Comparison of ENCODE assay signal across 17 mouse cellular contexts in the genomic region with DNA sequence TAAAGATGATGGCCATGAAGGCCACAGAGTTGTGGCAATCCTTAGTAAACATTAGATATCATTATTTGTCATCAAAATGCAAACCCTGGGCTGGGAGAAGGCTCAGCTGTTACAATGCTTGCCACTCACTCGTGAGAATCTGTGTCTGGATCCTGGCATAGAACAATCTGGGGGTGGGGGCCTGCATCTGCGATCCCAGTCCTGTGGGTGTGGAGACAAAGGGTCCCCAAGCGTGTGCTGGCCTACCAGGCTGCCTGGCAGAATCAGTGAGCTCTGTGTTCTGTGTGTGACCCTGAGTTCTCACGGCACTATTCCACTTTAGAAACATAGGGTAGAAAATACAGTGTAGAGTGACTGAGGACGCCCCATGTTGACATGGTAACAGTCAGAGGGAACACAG.
DNase-seq lines count a peak whose midpoint lies in the region; ATAC-seq and TF ChIP-seq lines count a peak whose summit lies in the region.
"Had no signal": no experiment of that assay in that cellular context is flagged by ENCODE, and none has a peak within 500 bp of the region (broad histone marks: within the 10 kb centered on the region; RNA-seq: fewer than 3 reads in every experiment).

No protein-coding gene starts in this region.

- no peak overlapping the region for H3K9ac ChIP-seq in forebrain, postnatal 0 days
- H3K9ac ChIP-seq in midbrain, embryonic 13.5 days (replicated peaks), result no peak overlapping the region
- H3K9ac ChIP-seq in midbrain, embryonic 14.5 days (replicated peaks; ENCODE audit: low read length), result no peak overlapping the region
- H3K9ac ChIP-seq: forebrain, embryonic 13.5 days; neural tube, embryonic 13.5 days had no signal

- H3K9me3 ChIP-seq in forebrain, embryonic 10.5 days, result no peaks in the 10 kb centered on the region
- no peaks in the 10 kb centered on the region for H3K9me3 ChIP-seq in forebrain, postnatal 0 days (ENCODE audit: low read length)
- H3K9me3 ChIP-seq in midbrain, embryonic 13.5 days, result no peaks in the 10 kb centered on the region
- H3K9me3 ChIP-seq in midbrain, embryonic 14.5 days (ENCODE audit: control insufficient read depth, low read length), result no peaks in the 10 kb centered on the region
- H3K9me3 ChIP-seq: forebrain, embryonic 13.5 days; neural tube, embryonic 13.5 days had no signal

- DNase-seq in forebrain, embryonic 10.5 days (ENCODE audit: extremely low spot score, low spot score), result no peak
- no peak for DNase-seq in forebrain, postnatal 0 days
- DNase-seq in midbrain, embryonic 14.5 days, result no peak
- peak; percentile 17 to 52 for DNase-seq in layer of hippocampus, adult 18-20 months (ENCODE audit: low spot score in 2 of 2)
- no peak for DNase-seq in heart, adult 8-10 months (ENCODE audit: low spot score)
- DNase-seq: adrenal gland, postnatal 25 days; cerebellum, adult 18-20 months; gastrocnemius, postnatal 25 days; kidney, adult 11 months; liver; thymus, postnatal 36 days had no signal

- H3K4me1 ChIP-seq in forebrain, embryonic 10.5 days, result no peaks in the 10 kb centered on the region; the same call in 1 of the 2 replicates
- 0 out of 2 replicates have a peak, but pooled peaks cover 7% of the 10 kb centered on the region for H3K4me1 ChIP-seq in forebrain, postnatal 0 days (ENCODE audit: insufficient read depth)
- peaks cover 25% of the 10 kb centered on the region; the same call in 1 of the 2 replicates for H3K4me1 ChIP-seq in midbrain, embryonic 13.5 days (replicated peaks)
- H3K4me1 ChIP-seq in midbrain, embryonic 14.5 days (ENCODE audit: control insufficient read depth, insufficient read depth, low read length), result no peaks in the 10 kb centered on the region

- WGBS in forebrain, embryonic 10.5 days, result 93% methylated on average over 5 of the region's 5 CpGs
- 54% methylated on average over 5 of the region's 5 CpGs for WGBS in forebrain, postnatal 0 days
- WGBS in midbrain, embryonic 13.5 days, result 66% methylated on average over 5 of the region's 5 CpGs
- 64% methylated on average over 5 of the region's 5 CpGs for WGBS in midbrain, embryonic 14.5 days

- peaks cover 3% of the 10 kb centered on the region for H3K36me3 ChIP-seq in forebrain, embryonic 10.5 days (replicated peaks)
- H3K36me3 ChIP-seq in forebrain, postnatal 0 days (ENCODE audit: insufficient read depth), result no peaks in the 10 kb centered on the region
- no peaks in the 10 kb centered on the region for H3K36me3 ChIP-seq in midbrain, embryonic 13.5 days
- no peaks in the 10 kb centered on the region for H3K36me3 ChIP-seq in midbrain, embryonic 14.5 days (ENCODE audit: control insufficient read depth, insufficient read depth, low read length)
- H3K36me3 ChIP-seq: neural tube, embryonic 13.5 days had no signal

- no peaks in the 10 kb centered on the region for H3K27me3 ChIP-seq in forebrain, embryonic 10.5 days (ENCODE audit: poor library complexity, severe bottlenecking)
- H3K27me3 ChIP-seq in forebrain, postnatal 0 days (ENCODE audit: insufficient read depth, low read length), result no peaks in the 10 kb centered on the region
- H3K27me3 ChIP-seq in midbrain, embryonic 13.5 days, result no peaks in the 10 kb centered on the region
- H3K27me3 ChIP-seq in midbrain, embryonic 14.5 days (ENCODE audit: control insufficient read depth, insufficient read depth, low read length), result no peaks in the 10 kb centered on the region
- H3K27me3 ChIP-seq: CH12.LX; forebrain, embryonic 13.5 days; neural tube, embryonic 13.5 days had no signal

- no peak overlapping the region for H3K4me2 ChIP-seq in forebrain, postnatal 0 days (ENCODE audit: low read depth)
- H3K4me2 ChIP-seq in midbrain, embryonic 13.5 days (replicated peaks), result no peak overlapping the region
- H3K4me2 ChIP-seq in midbrain, embryonic 14.5 days (ENCODE audit: low read length), result no peak overlapping the region
- H3K4me2 ChIP-seq: forebrain, embryonic 13.5 days; neural tube, embryonic 13.5 days had no signal

- no peak; the same call in 1 of the 2 replicates for ATAC-seq in forebrain, postnatal 0 days
- ATAC-seq in midbrain, embryonic 13.5 days, result peak; percentile 52; the same call in 1 of the 2 replicates
- ATAC-seq in midbrain, embryonic 14.5 days (ENCODE audit: low FRiP score, low TSS enrichment), result no peak
- ATAC-seq in CD4-positive, CD25-positive, alpha-beta regulatory T cell, adult 4 months, result no peak
- ATAC-seq: forebrain, embryonic 13.5 days; lung, postnatal 0 days had no signal

- H3K4me3 ChIP-seq in forebrain, embryonic 10.5 days, result no peak overlapping the region
- H3K4me3 ChIP-seq in forebrain, postnatal 0 days (ENCODE audit: low read depth, low read length), result no peak overlapping the region
- H3K4me3 ChIP-seq in midbrain, embryonic 13.5 days (replicated peaks), result no peak overlapping the region
- H3K4me3 ChIP-seq in midbrain, embryonic 14.5 days (replicated peaks; ENCODE audit: low read depth, low read length), result no peak overlapping the region
- H3K4me3 ChIP-seq: forebrain, embryonic 13.5 days; neural tube, embryonic 13.5 days had no signal

- peak overlapping the region; percentile 11; the same call in 1 of the 2 replicates for H3K27ac ChIP-seq in forebrain, embryonic 10.5 days
- H3K27ac ChIP-seq in forebrain, postnatal 0 days (ENCODE audit: low read depth, low read length), result no peak overlapping the region
- no peak overlapping the region for H3K27ac ChIP-seq in midbrain, embryonic 13.5 days
- no peak overlapping the region for H3K27ac ChIP-seq in midbrain, embryonic 14.5 days (replicated peaks; ENCODE audit: low read depth, low read length)
- H3K27ac ChIP-seq: forebrain, embryonic 13.5 days; neural tube, embryonic 13.5 days had no signal

- no peak for TF ChIP-seq CTCF in forebrain, postnatal 0 days (IDR thresholded peaks at IDR 0.05; ENCODE audit: low read depth)

Comparison
In these comparisons a context has a peak if more than half of its experiments do, and no peak if none do; other contexts are left out.
1. DNase-seq: peak in layer of hippocampus, adult 18-20 months (2 of 2); none in forebrain, embryonic 10.5 days (single experiment), forebrain, postnatal 0 days (single experiment), midbrain, embryonic 14.5 days (single experiment) and heart, adult 8-10 months (single experiment).